Mouse (Mus musculus) G1E (cell line): Measurements from ENCODE around the gene Scyl1. TPM values are rescaled to one million over a fixed set of nuclear protein-coding genes. Genes with fewer than 3 reads are reported as not detected.

Source experiments
- ATAC-seq: 2 replicates; pipeline ENCODE4 v1.8.0; 2016; ENCODE audit warnings: mild to moderate bottlenecking; ENCODE audit not compliant: insufficient number of reproducible peaks, poor library complexity, low FRiP score, severe bottlenecking; ENCODE audit errors: extremely low read depth
- DNase-seq: peaks from one replicate; pipeline ENCODE4 v3.0.0; 2012; ENCODE audit warnings: low spot score
- H3K27me3 ChIP-seq: 2 replicates; pipeline ENCODE4 v1.6.1; 2012; ENCODE audit warnings: mild to moderate bottlenecking, low read length, inconsistent platforms; ENCODE audit not compliant: insufficient read depth
- H3K36me3 ChIP-seq: replicated peaks from 2 replicates; pipeline ENCODE3; 2012; ENCODE audit warnings: mild to moderate bottlenecking, inconsistent platforms
- H3K4me1 ChIP-seq: 2 replicates; pipeline ENCODE4 v1.6.1; 2012; ENCODE audit warnings: low read depth, low read length, inconsistent platforms, mixed read lengths; ENCODE audit not compliant: insufficient read depth
- H3K4me3 ChIP-seq: 2 replicates; pipeline ENCODE4 v1.5.1; 2012; ENCODE audit warnings: low read depth, mild to moderate bottlenecking, inconsistent platforms, low read length, moderate library complexity, mixed read lengths
- H3K9me3 ChIP-seq: replicated peaks from 2 replicates; pipeline ENCODE4 v1.6.1; 2012; ENCODE audit warnings: inconsistent platforms
- CTCF ChIP-seq: IDR thresholded peaks from 2 replicates; pipeline ENCODE4 v1.5.1; 2012; ENCODE audit warnings: low read depth, low read length, inconsistent platforms, mixed read lengths
- GATA1 ChIP-seq: IDR thresholded peaks from 2 replicates; pipeline ENCODE4 v1.6.1; 2012; ENCODE audit warnings: borderline replicate concordance, low read length, inconsistent platforms, mixed read lengths
- GATA2 ChIP-seq: IDR thresholded peaks from 2 replicates; pipeline ENCODE4 v1.6.1; 2012; ENCODE audit warnings: low read depth, low read length, inconsistent platforms, borderline replicate concordance
- POLR2AphosphoS5 ChIP-seq: IDR thresholded peaks from 2 replicates; pipeline ENCODE4 v1.6.1; 2012; ENCODE audit warnings: low read depth, low read length, inconsistent platforms; ENCODE audit not compliant: insufficient replicate concordance
- TAL1 ChIP-seq: conservative IDR thresholded peaks from 2 replicates; pipeline ENCODE4 v1.6.1; 2012; ENCODE audit warnings: low read depth, low read length, inconsistent platforms, mixed read lengths
- polyA plus RNA-seq: library from polyadenylated mRNA; stranded (reverse); fragments of >175 nt; gene quantifications from 2 replicates; pipeline ENCODE4 v1.2.3, GENCODE M21; 2012
- total RNA-seq, 2 experiments: library from RNA; stranded (forward) in 1 of 2; stranded (reverse) in 1 of 2; fragments of 200-1000 nt in 1 of 2; fragments of >200 nt in 1 of 2; fragmentation: Nextera tagmentation in 1 of 2; gene quantifications; 2 replicates each; pipeline ENCODE4 v1.2.3; 2014 to 2017

Gene Scyl1
- total and polyA plus RNA-seq, 3 experiments, result 27.7 to 65.6 (median 40.3) TPM

- ATAC-seq, result no peak
- no peak for DNase-seq
- TF ChIP-seq CTCF, result no peak
- TF ChIP-seq GATA1, result no peak
- no peak for TF ChIP-seq TAL1
- Histone ChIP-seq H3K4me1 (peaks cover 77% of the 10 kb centered on the region), H3K36me3 (peaks cover 37% of the 10 kb centered on the region), H3K4me3 (peak overlapping the region; percentile 86), H3K27me3 (no peaks in the 10 kb centered on the region), H3K9me3 (no peaks in the 10 kb centered on the region)
Measured at GRCm38 (mm10) chr19:5728631-5729443, 42.4 kb downstream of the Scyl1 start.

DNA sequence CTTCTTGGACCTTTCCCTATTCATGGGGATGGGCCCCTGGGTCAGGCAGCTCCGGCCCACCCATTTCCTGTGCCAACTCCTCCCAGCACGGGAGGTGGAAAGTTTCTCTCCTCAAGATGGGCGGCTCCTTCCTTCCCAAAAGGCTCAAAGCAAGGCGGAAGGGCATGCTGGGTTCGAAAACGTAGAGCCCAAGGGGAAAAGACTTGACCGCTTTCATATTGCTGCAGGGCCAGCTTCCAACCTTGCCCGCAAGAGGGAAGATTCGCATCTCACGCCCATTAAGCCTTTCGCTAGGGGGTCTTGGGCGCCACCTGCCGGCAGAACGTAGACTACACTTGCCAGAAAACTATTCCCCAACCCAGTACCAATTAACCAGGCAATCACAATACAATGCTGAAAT, 43.5 kb downstream of the Scyl1 start:
- TF ChIP-seq GATA2, result no peak
- no peak for TF ChIP-seq GATA1
- no peak for TF ChIP-seq POLR2AphosphoS5
- TF ChIP-seq CTCF, result peak; percentile 88
- no peak for TF ChIP-seq TAL1
- DNase-seq, result peak; percentile 51

DNA sequence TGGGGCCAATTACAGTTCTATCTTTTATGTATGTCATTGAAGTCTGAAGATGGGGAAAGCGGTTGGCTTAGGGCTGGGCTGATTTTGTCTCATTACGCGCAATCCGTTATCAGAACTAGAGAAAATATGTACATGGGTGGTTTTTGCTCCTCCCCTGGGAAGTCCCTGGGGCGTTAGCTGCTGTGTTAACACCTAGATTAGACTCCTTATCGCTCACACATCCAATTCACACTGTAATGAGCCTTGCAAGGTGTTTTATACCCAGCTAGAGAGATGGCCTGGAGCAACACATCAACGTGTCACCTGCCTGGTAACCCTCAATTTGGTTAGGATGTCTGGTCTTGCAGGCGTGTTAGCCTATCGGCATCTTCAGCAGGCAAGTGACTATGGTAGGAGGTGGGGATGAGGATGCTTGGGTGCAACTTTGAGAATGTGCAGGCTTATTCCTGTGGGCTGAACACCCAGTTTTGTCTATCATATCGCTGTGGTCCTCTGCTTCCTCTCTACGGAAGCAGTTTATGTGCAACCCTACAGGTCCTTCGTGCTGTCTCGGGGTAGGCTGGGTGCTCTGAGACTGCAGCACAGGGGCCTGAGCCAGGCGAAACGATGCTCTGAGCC, 44.1 kb downstream of the Scyl1 start:
- DNase-seq, result peak; percentile 63
- peaks cover 91% of the 10 kb centered on the region for H3K4me1 ChIP-seq
- TF ChIP-seq TAL1, result no peak; the same call in 1 of the 2 replicates
- no peak for TF ChIP-seq POLR2AphosphoS5
- H3K4me3 ChIP-seq, result peak overlapping the region; percentile 86; the same call in 1 of the 2 replicates
- H3K36me3 ChIP-seq, result peaks cover 52% of the 10 kb centered on the region
- no peak for ATAC-seq
- no peaks in the 10 kb centered on the region for H3K27me3 ChIP-seq
- H3K9me3 ChIP-seq, result no peaks in the 10 kb centered on the region

More for the DNA sequence above, 43.5 kb downstream of the Scyl1 start:
- Histone ChIP-seq H3K9me3 (no peaks in the 10 kb centered on the region), H3K4me3 (peak overlapping the region; percentile 86), H3K4me1 (peaks cover 87% of the 10 kb centered on the region), H3K36me3 (peaks cover 45% of the 10 kb centered on the region), H3K27me3 (no peaks in the 10 kb centered on the region)
- no peak for ATAC-seq

- DNase-seq, result peak; percentile 80
- TF ChIP-seq GATA1 (no peak), GATA2 (no peak), TAL1 (no peak), CTCF (no peak), POLR2AphosphoS5 (no peak)
- H3K36me3 ChIP-seq, result peaks cover 59% of the 10 kb centered on the region
- ATAC-seq, result no peak
- H3K27me3 ChIP-seq, result no peaks in the 10 kb centered on the region
- no peaks in the 10 kb centered on the region for H3K9me3 ChIP-seq
- peaks cover 91% of the 10 kb centered on the region for H3K4me1 ChIP-seq
- peak within 1 kb of the TSS; percentile 86 for H3K4me3 ChIP-seq
Measured at GRCm38 (mm10) chr19:5725767-5726515, 45.3 kb downstream of the Scyl1 start, which contains the start of gene Ehbp1l1. Gene Ehbp1l1 (minus strand): TSS chr19:5726317.

DNA sequence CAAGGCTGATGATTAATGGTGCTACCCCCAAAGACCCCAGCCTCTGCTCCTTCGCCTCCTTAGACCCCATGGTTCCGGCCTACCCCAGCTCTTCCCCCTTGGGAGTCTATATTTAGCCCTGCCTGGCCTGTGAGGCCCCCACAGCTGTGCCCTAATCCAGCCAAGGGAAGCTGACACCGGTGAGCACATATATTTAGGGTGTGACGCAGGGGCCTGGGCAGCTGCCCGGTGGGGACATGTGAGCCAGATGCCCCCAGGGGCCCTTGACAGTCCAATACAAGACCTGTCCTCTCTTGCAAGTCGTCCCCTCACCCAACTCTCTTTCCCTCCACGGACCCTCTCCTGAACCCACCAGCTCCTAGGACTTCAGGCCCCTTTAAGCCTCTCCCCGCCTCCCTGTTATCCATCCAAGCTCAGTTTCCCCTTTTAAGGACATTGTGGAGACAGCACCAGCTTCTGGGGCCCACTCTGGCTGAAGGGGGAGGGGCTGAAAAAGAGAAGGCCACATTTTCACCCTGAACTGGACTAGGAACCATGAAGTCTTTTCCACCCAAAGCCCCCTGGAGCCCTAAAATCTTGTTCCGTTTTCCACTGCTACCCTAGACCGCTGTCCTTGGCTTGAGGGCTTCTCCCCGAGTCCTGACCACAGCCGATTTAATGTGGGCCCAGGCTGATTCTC, 46.1 kb downstream of the Scyl1 start:
- TF ChIP-seq TAL1 (no peak), CTCF (no peak), POLR2AphosphoS5 (no peak), GATA1 (no peak), GATA2 (no peak)
- Histone ChIP-seq H3K9me3 (no peaks in the 10 kb centered on the region), H3K27me3 (no peaks in the 10 kb centered on the region), H3K36me3 (peaks cover 59% of the 10 kb centered on the region), H3K4me1 (peaks cover 91% of the 10 kb centered on the region), H3K4me3 (peak overlapping the region; percentile 77)
- ATAC-seq (no peak), DNase-seq (peak; percentile 47)

- ATAC-seq (peak; percentile 66), DNase-seq (peak; percentile 92)
- TF ChIP-seq GATA2 (no peak), TAL1 (no peak), GATA1 (no peak), CTCF (no peak), POLR2AphosphoS5 (no peak)
- peak overlapping the region; percentile 77 for H3K4me3 ChIP-seq
- peaks cover 91% of the 10 kb centered on the region for H3K4me1 ChIP-seq
- no peaks in the 10 kb centered on the region for H3K27me3 ChIP-seq
- H3K9me3 ChIP-seq, result no peaks in the 10 kb centered on the region
- H3K36me3 ChIP-seq, result peaks cover 59% of the 10 kb centered on the region
Measured at GRCm38 (mm10) chr19:5724549-5724941, 46.7 kb downstream of the Scyl1 start.
